Mouse (Mus musculus): Measurements from ENCODE around the gene Alpl.

GRCm38 (mm10) chr4:137749680-137750079 is 46.5 kb downstream of the Alpl start:
- no peak for TF ChIP-seq CTCF (IDR thresholded peaks at IDR 0.05)
- TF ChIP-seq EP300 (IDR thresholded peaks at IDR 0.05), result no peak
